Mouse (Mus musculus) cortical plate, adult 2 months (tissue): ENCODE measurements around the gene Htr6. TPM values are rescaled to one million over a fixed set of nuclear protein-coding genes. Genes with fewer than 3 reads are reported as not detected.
A peak's percentile ranks its signal among the peaks of the same experiment; 100 is the strongest.

Experiments
- H3K27ac ChIP-seq: fragments of 200-500 bp; 2 replicates; pipeline ENCODE4 v1.5.1; 2012; ENCODE audit warnings: low read length, control low read depth, inconsistent platforms; ENCODE audit not compliant: insufficient read depth
- H3K4me1 ChIP-seq: fragments of 200-500 bp; 2 replicates; pipeline ENCODE4 v1.6.1; 2011; ENCODE audit warnings: low read length; ENCODE audit not compliant: control insufficient read depth, insufficient read depth
- H3K4me3 ChIP-seq: fragments of 200-500 bp; 2 replicates; pipeline ENCODE4 v1.5.1; 2011; ENCODE audit warnings: mild to moderate bottlenecking, low read length, control low read depth; ENCODE audit not compliant: insufficient read depth
- CTCF ChIP-seq: fragments of 200-500 bp; IDR thresholded peaks from 2 replicates; pipeline ENCODE4 v1.5.1; 2011; ENCODE audit warnings: mild to moderate bottlenecking, control low read depth, low read length; ENCODE audit not compliant: insufficient read depth; ENCODE audit errors: extremely low read depth
- POLR2A ChIP-seq: fragments of 200-500 bp; IDR thresholded peaks from 2 replicates; pipeline ENCODE4 v1.6.1; 2011; ENCODE audit warnings: mild to moderate bottlenecking, low read length, control low read depth; ENCODE audit not compliant: insufficient read depth; ENCODE audit errors: extremely low read depth
- polyA plus RNA-seq: library from polyadenylated mRNA; depleted of rRNA; stranded (reverse); fragments of >200 nt; gene quantifications from 2 replicates; pipeline ENCODE4 v1.2.3, GENCODE M21; 2012; rRNA removed

The Htr6 gene
- 7.4 and 7.5 TPM in 2 replicates for polyA plus RNA-seq

- Histone ChIP-seq H3K4me3 (peak within 1 kb of the TSS; percentile 76), H3K4me1 (no peaks in the 10 kb centered on the region; the same call in 1 of the 2 replicates), H3K27ac (peak within 1 kb of the TSS; percentile 47)
Measured at GRCm38 (mm10) chr4:139075041-139075711, at the start of gene Htr6. Gene Htr6 (minus strand): TSS chr4:139075570.

GRCm38 (mm10) chr4:139124940-139125339 lies 49.6 kb upstream of the Htr6 start:
- TF ChIP-seq POLR2A (no peak), CTCF (no peak)
- Histone ChIP-seq H3K27ac (no peak overlapping the region), H3K4me3 (no peak overlapping the region), H3K4me1 (peaks cover 5% of the 10 kb centered on the region)

More at GRCm38 (mm10) chr4:139075041-139075711, at the start of gene Htr6:
- no peak for TF ChIP-seq POLR2A
- TF ChIP-seq CTCF, result no peak

- Histone ChIP-seq H3K4me3 (no peak overlapping the region), H3K4me1 (no peaks in the 10 kb centered on the region)
Measured at GRCm38 (mm10) chr4:139122557-139122956, 47.2 kb upstream of the Htr6 start.

DNA sequence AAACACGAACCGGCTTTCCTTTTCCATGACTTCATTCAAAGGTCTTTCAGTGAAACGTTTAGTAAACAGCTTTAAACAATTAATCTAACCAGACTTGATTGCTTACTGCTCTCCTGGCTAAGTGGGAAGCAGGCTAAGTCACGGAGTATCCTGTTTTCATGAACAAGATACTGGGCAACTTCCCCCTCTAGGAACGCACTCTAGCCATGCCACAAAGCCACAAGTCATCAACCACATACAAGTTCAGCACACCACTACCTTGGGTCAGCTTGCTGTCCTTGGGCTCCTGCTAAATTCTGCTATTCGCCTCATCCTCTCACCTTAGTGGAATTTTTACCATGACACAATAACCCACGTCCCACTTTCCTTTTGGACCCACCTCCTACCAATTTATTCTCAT lies 45.6 kb upstream of the Htr6 start:
- TF ChIP-seq CTCF (no peak), POLR2A (no peak)
- H3K4me1 ChIP-seq, result no peaks in the 10 kb centered on the region; the same call in 1 of the 2 replicates

More at GRCm38 (mm10) chr4:139122557-139122956, 47.2 kb upstream of the Htr6 start:
- no peak overlapping the region for H3K27ac ChIP-seq
- TF ChIP-seq CTCF, result no peak

GRCm38 (mm10) chr4:139120281-139120814 lies 45.0 kb upstream of the Htr6 start:
- TF ChIP-seq CTCF (no peak), POLR2A (no peak)
- H3K4me1 ChIP-seq, result no peaks in the 10 kb centered on the region; the same call in 1 of the 2 replicates
- no peak overlapping the region for H3K4me3 ChIP-seq
- H3K27ac ChIP-seq, result no peak overlapping the region

More for the DNA sequence above, 45.6 kb upstream of the Htr6 start:
- Histone ChIP-seq H3K4me3 (no peak overlapping the region), H3K27ac (no peak overlapping the region)

- Histone ChIP-seq H3K27ac (no peak overlapping the region), H3K4me1 (peaks cover 2% of the 10 kb centered on the region; the same call in 1 of the 2 replicates), H3K4me3 (no peak overlapping the region)
- no peak for TF ChIP-seq POLR2A
- TF ChIP-seq CTCF, result no peak
Measured at GRCm38 (mm10) chr4:139116356-139117063, 41.1 kb upstream of the Htr6 start.

GRCm38 (mm10) chr4:139115721-139116120 lies 40.4 kb upstream of the Htr6 start:
- Histone ChIP-seq H3K27ac (no peak overlapping the region), H3K4me1 (peaks cover 2% of the 10 kb centered on the region; the same call in 1 of the 2 replicates), H3K4me3 (no peak overlapping the region)
- TF ChIP-seq CTCF (no peak), POLR2A (no peak)

DNA sequence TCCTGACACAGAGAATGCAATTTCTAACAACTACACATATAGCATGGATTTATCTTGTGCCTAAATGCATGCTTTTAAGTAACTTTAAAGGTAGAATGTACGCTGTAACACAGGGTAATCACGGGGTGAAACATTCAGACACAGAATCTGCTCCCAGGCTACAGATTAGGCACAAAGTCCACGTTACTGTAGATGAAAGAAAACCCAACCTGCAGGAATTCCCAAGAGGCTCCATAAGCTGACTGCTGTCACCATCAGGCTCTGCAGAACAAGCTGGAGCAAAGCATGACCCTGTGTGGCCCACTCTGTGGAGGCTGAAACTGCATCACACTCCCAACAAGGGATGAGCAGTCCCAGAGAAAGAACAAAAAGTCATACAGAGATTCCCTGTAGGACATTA lies 37.1 kb upstream of the Htr6 start:
- H3K27ac ChIP-seq, result no peak overlapping the region
- peaks cover 4% of the 10 kb centered on the region; the same call in 1 of the 2 replicates for H3K4me1 ChIP-seq
- H3K4me3 ChIP-seq, result no peak overlapping the region
- no peak for TF ChIP-seq CTCF
- no peak for TF ChIP-seq POLR2A

- Histone ChIP-seq H3K4me1 (peaks cover 4% of the 10 kb centered on the region; the same call in 1 of the 2 replicates), H3K4me3 (no peak overlapping the region), H3K27ac (no peak overlapping the region)
- TF ChIP-seq POLR2A (no peak), CTCF (no peak)
Measured at GRCm38 (mm10) chr4:139111421-139111820, 36.1 kb upstream of the Htr6 start.

GRCm38 (mm10) chr4:139110858-139111257 lies 35.5 kb upstream of the Htr6 start:
- TF ChIP-seq CTCF (no peak), POLR2A (no peak)
- no peak overlapping the region for H3K4me3 ChIP-seq
- peaks cover 4% of the 10 kb centered on the region; the same call in 1 of the 2 replicates for H3K4me1 ChIP-seq
- H3K27ac ChIP-seq, result no peak overlapping the region
